Mouse (Mus musculus) small intestine, adult 2 months (tissue): ENCODE results near the gene Osbpl6.

Source experiments
- CTCF ChIP-seq: fragments of 200-500 bp; IDR thresholded peaks from 2 replicates; pipeline ENCODE4 v1.5.1; 2012; ENCODE audit warnings: low read depth, mild to moderate bottlenecking, control low read depth, inconsistent platforms, low read length, moderate library complexity, mixed read lengths; ENCODE audit not compliant: insufficient replicate concordance, insufficient read length; ENCODE audit errors: extremely low read depth
- POLR2A ChIP-seq: fragments of 200-500 bp; IDR thresholded peaks from 2 replicates; pipeline ENCODE4 v1.6.1; 2012; ENCODE audit warnings: low read depth, mild to moderate bottlenecking, control low read depth, inconsistent platforms, low read length, moderate library complexity

- TF ChIP-seq POLR2A: no peak
- TF ChIP-seq CTCF: no peak
These were observed 143.0 kb downstream of the Osbpl6 start for GRCm38 (mm10) chr2:76549316-76549715.
